Mouse (Mus musculus): Measurements from ENCODE around the gene Unc50.

Gene Unc50

GRCm38 (mm10) chr1:37451270-37451669 is 21.3 kb downstream of the Unc50 start:
- DNase-seq, result no peak

- DNase-seq, result no peak
Observed at GRCm38 (mm10) chr1:37457546-37457945, 27.6 kb downstream of the Unc50 start.

GRCm38 (mm10) chr1:37464878-37465452 is 35.0 kb downstream of the Unc50 start:
- no peak for DNase-seq

GRCm38 (mm10) chr1:37466322-37466995 is 36.5 kb downstream of the Unc50 start:
- DNase-seq, result peak; percentile 20

GRCm38 (mm10) chr1:37467806-37468205 is 37.9 kb downstream of the Unc50 start:
- no peak for DNase-seq

- no peak for DNase-seq
Observed at GRCm38 (mm10) chr1:37469007-37469406, 39.1 kb downstream of the Unc50 start.

- peak; percentile 56 for DNase-seq
Observed at GRCm38 (mm10) chr1:37471179-37472148, 41.5 kb downstream of the Unc50 start.

GRCm38 (mm10) chr1:37473251-37473650 is 43.3 kb downstream of the Unc50 start:
- peak; percentile 74 for DNase-seq

- DNase-seq, result peak; percentile 55
Observed at GRCm38 (mm10) chr1:37474046-37474445, 44.1 kb downstream of the Unc50 start.

GRCm38 (mm10) chr1:37474634-37475190 is 44.8 kb downstream of the Unc50 start:
- no peak for DNase-seq

- no peak for DNase-seq
Observed at GRCm38 (mm10) chr1:37475312-37475711, 45.4 kb downstream of the Unc50 start.

- DNase-seq, result peak; percentile 42
Observed at GRCm38 (mm10) chr1:37477250-37477649, 47.3 kb downstream of the Unc50 start.

- DNase-seq, result peak; percentile 47
Observed at GRCm38 (mm10) chr1:37477928-37478327, 48.0 kb downstream of the Unc50 start.

GRCm38 (mm10) chr1:37478416-37478815 is 48.5 kb downstream of the Unc50 start:
- DNase-seq, result peak; percentile 38

GRCm38 (mm10) chr1:37479074-37479473 is 49.1 kb downstream of the Unc50 start:
- DNase-seq, result peak; percentile 78

GRCm38 (mm10) chr1:37479759-37480158 is 49.8 kb downstream of the Unc50 start:
- DNase-seq, result no peak

- DNase-seq, result no peak
Observed at GRCm38 (mm10) chr1:37480731-37481130, 50.8 kb downstream of the Unc50 start.

GRCm38 (mm10) chr1:37481331-37481730 is 51.4 kb downstream of the Unc50 start:
- peak; percentile 56 for DNase-seq

GRCm38 (mm10) chr1:37484612-37485011 is 54.7 kb downstream of the Unc50 start:
- no peak for DNase-seq

- no peak for DNase-seq
Observed at GRCm38 (mm10) chr1:37486439-37486838, 56.5 kb downstream of the Unc50 start.

- DNase-seq, result no peak
Observed at GRCm38 (mm10) chr1:37486994-37487393, 57.1 kb downstream of the Unc50 start.

- DNase-seq, result no peak
Observed at GRCm38 (mm10) chr1:37488531-37488930, 58.6 kb downstream of the Unc50 start.
